Mouse (Mus musculus) adrenal gland, adult (tissue): ENCODE data around the gene Tmprss11b.

ENCODE experiments used
- DNase-seq, 2 experiments: peaks; one replicate each; pipeline ENCODE4 v3.0.0; 2022 to 2023; ENCODE audit warnings: low spot score in 1 of 2; ENCODE audit not compliant: inconsistent age in 2 of 2

The Tmprss11b gene

DNA sequence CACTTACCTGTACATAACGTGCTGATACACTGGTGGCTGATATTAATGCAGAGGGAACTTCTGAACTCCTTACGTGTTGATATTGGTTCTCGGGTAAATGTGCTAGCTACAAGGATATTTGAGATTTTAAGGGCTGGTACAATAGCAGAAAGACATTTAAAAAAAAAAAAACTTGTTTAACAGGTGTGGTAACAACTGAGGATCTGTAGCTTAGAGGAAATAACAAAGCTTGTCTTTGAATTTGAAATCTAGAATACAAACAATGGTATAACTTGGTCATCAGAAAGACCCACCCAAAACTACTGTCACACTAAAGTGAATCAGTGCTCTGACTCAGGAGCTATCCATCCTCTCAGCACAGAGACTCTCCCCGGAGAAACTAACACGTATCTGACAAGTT is at the start of gene Tmprss11b:
TSS of gene Tmprss11b (minus strand) at position 101 of the 400 bp plus-strand sequence.
- DNase-seq, result peak in 1 of 2 experiments; percentile 9

DNA sequence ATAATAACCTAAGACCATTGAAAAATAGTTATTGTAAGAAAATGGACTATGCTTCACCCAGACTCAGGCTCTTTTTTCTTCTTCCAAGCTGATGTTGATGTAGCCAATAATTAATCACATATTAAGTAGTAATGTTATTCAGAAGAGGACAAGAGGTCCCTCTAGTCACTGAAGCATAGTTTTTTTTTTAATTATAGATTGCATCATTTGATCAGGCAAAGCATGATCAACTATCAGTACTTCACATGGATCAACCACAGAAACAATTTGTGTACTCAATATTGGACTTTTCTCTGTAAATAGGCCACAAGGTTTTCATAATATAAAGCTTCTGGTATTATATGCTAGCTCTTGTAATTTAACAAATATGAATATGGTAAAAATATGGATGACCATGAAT is 48.9 kb upstream of the Tmprss11b start:
- no peak for DNase-seq

- DNase-seq, result no peak
Observed at GRCm38 (mm10) chr5:86722820-86723460, 46.8 kb upstream of the Tmprss11b start.

DNA sequence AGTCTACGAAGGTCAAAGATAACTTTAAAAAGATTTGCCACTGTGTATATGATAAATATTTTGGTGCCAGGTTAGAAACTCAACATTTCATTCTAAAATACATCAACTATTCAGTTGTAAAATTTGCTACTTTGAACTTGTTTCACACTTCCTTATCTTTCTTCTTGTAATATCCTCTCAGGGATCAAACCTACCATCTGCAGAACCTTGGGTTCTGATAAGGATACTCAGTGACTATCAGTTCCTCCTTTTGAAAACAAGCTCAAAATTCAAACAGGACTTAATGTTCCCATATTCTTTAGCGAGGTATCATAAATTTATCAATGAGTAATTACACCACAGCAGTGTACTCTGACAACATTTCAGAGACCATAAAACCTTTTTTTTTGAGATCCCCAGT is 38.8 kb upstream of the Tmprss11b start:
- peak in 1 of 2 experiments; percentile 2 for DNase-seq

DNA sequence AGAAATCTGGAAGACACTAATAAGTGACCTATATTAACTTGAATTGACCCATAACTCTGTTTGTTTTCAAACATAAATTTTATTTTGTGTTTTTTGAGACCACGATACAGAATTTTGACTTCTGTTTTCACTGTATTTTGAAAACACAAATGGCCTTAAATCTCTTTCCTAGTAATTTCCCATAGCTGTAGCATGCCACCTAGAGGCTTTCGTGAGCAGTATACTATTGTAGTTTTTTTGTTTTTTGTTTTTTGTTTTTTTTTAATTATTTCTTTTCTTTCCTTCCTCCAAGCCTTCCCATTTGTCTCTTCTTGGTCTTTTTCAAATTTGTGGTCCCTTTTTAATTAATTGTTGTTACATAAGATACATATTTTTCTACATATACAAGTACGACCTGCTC is 28.8 kb upstream of the Tmprss11b start:
- DNase-seq, result peak in 1 of 2 experiments; percentile 7

- DNase-seq, result peak; percentile 25 to 70
Observed at GRCm38 (mm10) chr5:86684667-86685066, 8.5 kb upstream of the Tmprss11b start.

- peak in 1 of 2 experiments; percentile 43 for DNase-seq
Observed at GRCm38 (mm10) chr5:86649185-86649584, 27.0 kb downstream of the Tmprss11b start.

DNA sequence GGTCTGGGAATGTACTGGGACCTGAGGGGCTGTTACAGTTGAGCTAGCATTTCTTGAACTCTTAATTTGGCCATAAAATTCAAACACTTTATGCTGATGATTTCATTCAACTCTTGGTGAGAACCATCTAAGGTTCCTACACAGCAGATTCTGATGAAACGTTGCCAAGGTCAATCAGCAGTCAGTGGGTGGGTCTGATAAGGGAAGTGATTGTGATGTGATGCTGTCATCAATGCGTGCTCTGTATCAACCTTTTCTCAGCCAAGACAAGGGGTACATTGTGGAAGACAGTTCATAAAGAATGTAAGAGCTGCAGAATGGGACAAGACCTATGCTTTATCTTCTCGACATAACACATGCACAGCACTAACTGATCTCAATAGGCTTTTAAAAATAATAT is 35.4 kb downstream of the Tmprss11b start:
- DNase-seq, result no peak

DNA sequence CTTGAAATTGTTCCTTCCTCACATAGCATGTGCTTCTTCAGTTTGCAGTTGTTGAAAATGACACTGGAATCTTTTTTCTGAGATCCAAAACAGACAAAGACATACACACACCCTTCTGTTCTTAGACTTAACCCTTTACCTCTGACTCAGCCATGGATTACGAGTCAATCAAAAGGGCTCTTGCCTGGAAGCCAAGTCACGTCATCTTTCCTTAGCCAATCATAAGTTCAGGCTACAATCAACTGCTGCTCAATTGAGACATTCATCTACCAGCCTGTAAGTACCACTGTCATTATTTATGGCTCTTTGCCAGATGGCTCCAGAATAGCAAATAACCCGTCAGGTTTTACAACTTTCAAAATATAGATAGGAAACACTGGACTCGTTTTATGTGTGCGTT is 43.8 kb downstream of the Tmprss11b start, which contains the start of gene Tmprss11f:
TSS of gene Tmprss11f (minus strand) at position 101 of the 400 bp plus-strand sequence.
- DNase-seq, result no peak

GRCm38 (mm10) chr5:86630700-86631099 is 45.5 kb downstream of the Tmprss11b start:
- DNase-seq, result no peak

DNA sequence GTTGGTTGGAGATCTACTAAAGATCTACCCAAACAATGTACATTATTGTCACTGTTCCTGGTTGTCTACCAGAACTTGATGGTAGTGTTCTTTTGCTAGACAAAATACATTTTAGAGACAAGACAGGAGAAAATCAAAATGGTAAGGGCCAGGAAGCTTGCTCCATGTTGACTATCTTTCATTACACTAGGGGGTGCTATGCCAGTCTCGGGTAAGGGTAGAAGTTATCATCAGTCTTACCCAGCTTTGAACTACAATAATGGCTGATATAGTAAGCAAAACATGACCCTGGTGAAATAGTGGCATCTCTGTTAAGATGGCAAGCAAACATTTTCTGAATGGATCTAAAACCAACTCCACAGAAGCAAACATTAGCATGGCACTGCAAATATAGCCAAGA is 54.4 kb downstream of the Tmprss11b start:
- DNase-seq, result no peak
